ENCODE assay signal across 1 mouse cellular context in the genomic region with DNA sequence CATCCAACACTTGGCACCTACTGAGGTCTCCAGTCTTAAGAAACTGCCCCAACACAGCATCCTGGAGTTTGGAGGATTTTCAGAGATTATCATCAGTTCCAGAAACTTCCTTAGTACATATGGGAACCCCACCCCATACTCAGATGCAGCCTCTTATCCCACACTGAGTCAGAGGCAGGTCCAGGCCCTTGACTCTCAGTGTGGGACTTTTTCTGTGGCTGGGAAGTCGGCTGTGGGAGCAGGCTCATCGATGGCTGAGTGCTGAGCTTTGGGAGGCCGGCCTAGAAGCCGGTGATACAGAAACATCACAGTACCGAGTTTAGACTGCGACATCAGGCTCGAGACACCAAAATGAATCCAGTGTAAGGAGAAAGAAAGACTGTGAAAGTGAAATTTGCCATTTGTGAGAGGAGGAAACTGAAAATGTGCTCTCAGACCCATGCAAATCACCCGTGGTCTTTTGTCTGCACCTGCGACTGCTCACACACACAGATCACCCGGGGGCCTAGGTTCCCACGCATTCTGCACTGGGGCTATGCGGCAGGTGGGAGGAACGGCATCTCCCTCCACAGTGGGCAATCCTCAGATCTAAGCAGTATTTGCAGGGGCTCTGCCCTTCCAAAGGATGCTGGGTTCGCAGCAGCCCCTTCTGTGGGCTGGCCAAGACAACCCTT.
TF ChIP-seq lines count a peak whose summit lies in the region.

No protein-coding gene starts in this region.

TF ChIP-seq in CH12.LX, 34 proteins besides CTCF, POLR2A, EP300 and RAD21 (continued from another document):
- TF ChIP-seq TBP (conservative IDR thresholded peaks at IDR 0.05; ENCODE audit: low read depth, low read length), result 0 out of 2 replicates have a peak, but pooled peaks have one; percentile 23
- TF ChIP-seq RCOR1 (conservative IDR thresholded peaks at IDR 0.05; ENCODE audit: low read depth, low read length), result 0 out of 2 replicates have a peak, but pooled peaks have one; percentile 61
- no peak for TF ChIP-seq CHD1 (IDR thresholded peaks at IDR 0.05; ENCODE audit: low read depth, low read length)
- no peak for TF ChIP-seq SMC3 (IDR thresholded peaks at IDR 0.05; ENCODE audit: low read depth, low read length)
- TF ChIP-seq MAX (IDR thresholded peaks at IDR 0.05; ENCODE audit: low read length), result peak; percentile 48
- peak; percentile 96 for TF ChIP-seq TCF12 (IDR thresholded peaks at IDR 0.05; ENCODE audit: low read depth, low read length)
- TF ChIP-seq KAT2A (IDR thresholded peaks at IDR 0.05; ENCODE audit: insufficient replicate concordance, low read length), result no peak
- peak; percentile 51; the same call in 1 of the 2 replicates for TF ChIP-seq MEF2A (IDR thresholded peaks at IDR 0.05; ENCODE audit: borderline replicate concordance, low read depth, low read length)
- TF ChIP-seq BHLHE40 (IDR thresholded peaks at IDR 0.05; ENCODE audit: low read depth, low read length), result peak; percentile 94
- TF ChIP-seq MYC (IDR thresholded peaks at IDR 0.05; ENCODE audit: low read depth, low read length), result peak; percentile 57; the same call in 1 of the 2 replicates
- no peak for TF ChIP-seq PAX5 (IDR thresholded peaks at IDR 0.05; ENCODE audit: low read length)
TF ChIP-seq in CH12.LX: peak in this region for 12.
